Mouse (Mus musculus) natural killer cell, adult 2 months (primary cell): ENCODE data around the gene Clec4b1.
"Not testable (repeated sequence)": the region's sequence is repeated elsewhere in the genome, so short reads cannot be mapped to it uniquely, and the experiment has no call there.

ENCODE experiments used
- DNase-seq, 2 experiments: peaks; one replicate each; pipeline ENCODE4 v3.0.0; 2022; ENCODE audit warnings: low spot score in 2 of 2

The Clec4b1 gene

DNA sequence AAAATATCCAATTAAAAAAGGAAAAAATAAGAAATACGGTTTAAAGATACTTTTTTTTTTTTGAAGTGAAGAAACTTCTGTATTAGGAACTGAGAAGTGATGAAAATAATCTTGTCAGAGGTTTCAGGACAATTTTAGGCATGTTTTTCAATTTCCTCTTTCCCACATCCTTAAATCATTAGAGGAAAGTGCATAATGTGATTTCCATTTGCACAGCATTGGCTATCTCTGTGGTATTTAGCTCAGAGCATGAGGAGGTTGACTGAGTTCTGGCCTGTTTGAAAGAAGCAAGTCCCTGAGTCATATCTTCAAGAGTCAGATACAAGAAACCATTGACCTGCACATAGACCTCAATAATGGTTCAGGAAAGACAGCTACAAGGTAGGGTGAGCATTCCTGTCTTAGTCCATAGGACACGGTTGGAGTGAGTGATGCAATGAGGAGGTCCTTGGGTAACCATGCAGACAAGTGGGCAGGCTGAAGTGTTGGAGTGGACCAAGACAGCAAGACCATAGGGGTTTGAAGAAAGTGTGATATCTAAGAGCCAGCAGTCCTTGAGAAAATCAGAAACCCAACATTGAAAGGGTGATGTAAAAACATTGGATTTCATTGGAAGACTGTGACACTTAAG is at the start of gene Clec4b1:
TSS of gene Clec4b1 (plus strand) at position 221 of the 631 bp plus-strand sequence.
- DNase-seq = no peak

- DNase-seq = not testable (repeated sequence)
Observed at GRCm38 (mm10) chr6:123004696-123005095, 45.1 kb upstream of the Clec4b1 start.

- no peak for DNase-seq
Observed at GRCm38 (mm10) chr6:123005591-123005990, 44.2 kb upstream of the Clec4b1 start.

DNA sequence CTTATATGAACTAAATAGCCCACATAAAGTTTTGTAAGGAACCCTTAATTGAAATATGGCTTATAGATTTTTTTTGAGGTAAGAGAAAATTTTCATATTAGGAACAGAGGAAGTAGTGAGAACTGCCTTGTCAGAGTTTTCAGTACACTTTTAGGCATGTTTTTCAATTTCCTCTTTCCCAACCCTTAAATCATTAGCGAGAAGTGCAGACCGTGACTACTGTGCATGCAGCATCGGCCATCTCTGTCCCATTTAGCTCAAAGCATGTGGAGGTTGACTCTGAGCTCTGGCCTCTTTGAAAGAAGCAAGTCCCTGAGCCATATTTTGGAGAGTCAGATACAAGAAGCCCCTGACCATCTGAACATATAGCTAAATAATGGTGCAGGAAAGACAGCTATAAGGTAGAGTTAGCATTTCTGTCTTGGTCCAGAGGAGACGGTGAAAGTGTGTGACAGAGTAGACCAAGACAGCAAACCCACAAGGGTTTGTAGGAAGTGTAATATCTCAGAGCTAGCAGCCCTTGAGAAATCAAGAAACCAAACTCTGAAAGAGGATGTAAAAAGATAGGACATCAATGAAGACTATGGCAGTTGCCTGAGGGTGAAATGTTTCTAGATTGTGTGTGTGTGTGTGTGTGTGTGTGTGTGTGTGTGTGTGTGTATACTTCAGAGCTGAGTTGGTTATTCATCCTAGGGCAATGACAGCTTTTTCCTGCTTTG is 45.5 kb downstream of the Clec4b1 start:
- DNase-seq = no peak

DNA sequence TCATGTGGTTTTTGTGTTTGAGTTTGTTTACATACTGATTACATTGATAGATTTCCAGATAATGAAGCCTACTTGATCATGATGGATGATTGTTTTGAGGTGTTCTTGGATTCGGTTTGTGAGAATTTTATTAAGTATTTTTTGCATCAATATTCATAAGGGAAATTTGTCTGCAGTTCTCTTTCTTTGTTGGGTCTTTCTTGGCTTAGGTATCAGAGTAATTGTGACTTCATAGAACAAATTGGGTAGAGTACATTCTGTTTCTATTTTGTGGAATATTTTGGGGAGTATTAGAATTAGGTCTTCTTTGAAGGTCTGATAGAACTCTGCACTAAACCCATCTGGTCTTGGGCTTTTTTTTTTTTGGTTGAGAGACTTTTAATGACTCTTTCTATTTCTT is 56.4 kb downstream of the Clec4b1 start, which contains the start of gene Clec4a2:
TSS of gene Clec4a2 (plus strand) at position 301 of the 400 bp plus-strand sequence.
- DNase-seq = not testable (repeated sequence)
